Mouse (Mus musculus) heart, postnatal 25 days (tissue): Measurements from ENCODE around the gene Rerg. TPM values are rescaled to one million over a fixed set of nuclear protein-coding genes. Genes with fewer than 3 reads are reported as not detected.

Source experiments
- DNase-seq: peaks from one replicate; pipeline ENCODE4 v3.0.0; 2022; ENCODE audit warnings: low spot score
- intact Hi-C: fragments of 180-260 bp; cut with DNase I; formaldehyde crosslinking; loops from one replicate; pipeline ENCODE4 v1.15.1; 2025
- total RNA-seq, 2 experiments: library from RNA; stranded (reverse); gene quantifications; 2 replicates each; pipeline ENCODE4 v1.2.3; 2021

The Rerg gene
- total RNA-seq, 2 experiments from 2014 or later: 3.5 to 4.8 TPM

GRCm38 (mm10) chr6:137138391-137138790 is 31.9 kb downstream of the Rerg start:
- intact Hi-C loops: no loop called here
- no peak for DNase-seq

DNA sequence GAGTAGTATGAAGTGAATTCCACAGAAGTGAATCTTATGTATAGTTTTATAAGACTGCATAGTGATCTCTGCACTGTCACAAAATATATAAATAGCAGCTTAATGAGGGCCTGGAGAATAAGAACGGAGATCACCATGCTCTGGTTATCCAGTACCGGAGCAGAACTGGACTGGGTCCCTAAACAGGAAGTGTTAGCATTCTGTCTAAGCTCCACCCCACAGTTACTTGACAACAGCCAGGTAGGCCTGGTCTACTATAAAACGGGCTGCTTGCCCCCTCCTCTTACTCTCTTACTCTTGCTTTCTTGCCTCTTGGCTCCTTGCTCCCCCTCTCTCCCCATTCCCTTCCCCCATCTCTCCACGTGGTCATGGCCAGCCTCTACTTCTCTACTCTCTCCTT is 33.9 kb downstream of the Rerg start:
- intact Hi-C loops: no loop called here
- DNase-seq: no peak

- intact Hi-C loops: loop anchor here (2.0 kb wide), 1 partner anchor 37 kb away; no protein-coding TSS in a partner anchor
- DNase-seq: no peak
Observed at GRCm38 (mm10) chr6:137135506-137136391, 34.5 kb downstream of the Rerg start.

DNA sequence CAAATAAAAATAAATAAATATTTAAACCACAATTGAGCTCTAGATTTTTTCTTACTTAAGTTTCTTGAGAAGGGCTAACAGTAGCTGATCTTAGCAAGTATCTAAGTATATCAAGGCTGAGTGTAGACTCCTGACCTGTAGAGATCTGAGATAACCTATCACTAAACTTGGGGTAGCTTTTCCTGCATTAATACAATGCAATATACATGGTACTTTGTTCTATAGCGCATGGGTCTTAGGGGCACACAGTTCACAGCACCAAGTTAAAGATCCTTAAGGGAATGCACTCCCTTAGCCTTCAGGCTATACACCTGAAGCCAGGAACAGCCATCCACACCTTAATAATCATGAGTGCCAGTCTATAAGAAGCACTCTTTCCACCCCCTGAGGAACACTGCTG is 38.5 kb downstream of the Rerg start:
- intact Hi-C loops: no loop called here
- no peak for DNase-seq

DNA sequence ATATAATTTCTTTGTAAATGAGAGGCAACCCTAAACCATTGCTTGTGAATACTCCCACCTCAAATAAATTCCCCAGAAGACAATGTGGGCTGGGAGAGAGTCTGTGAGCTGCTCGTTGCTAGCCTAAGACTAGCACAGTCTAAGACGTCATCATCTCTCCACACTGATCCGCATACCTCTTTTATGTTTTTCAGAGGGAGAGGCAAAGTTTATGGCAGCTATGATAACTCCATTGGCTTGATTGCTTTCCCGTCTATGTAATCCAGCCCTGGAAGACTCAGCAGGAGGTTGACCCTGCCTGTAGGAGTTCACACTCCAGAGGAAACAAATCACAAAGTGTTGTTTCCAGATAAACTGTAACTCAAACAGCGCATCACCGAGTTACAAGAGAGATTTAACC is 38.9 kb downstream of the Rerg start:
- intact Hi-C loops: no loop called here
- no peak for DNase-seq

DNA sequence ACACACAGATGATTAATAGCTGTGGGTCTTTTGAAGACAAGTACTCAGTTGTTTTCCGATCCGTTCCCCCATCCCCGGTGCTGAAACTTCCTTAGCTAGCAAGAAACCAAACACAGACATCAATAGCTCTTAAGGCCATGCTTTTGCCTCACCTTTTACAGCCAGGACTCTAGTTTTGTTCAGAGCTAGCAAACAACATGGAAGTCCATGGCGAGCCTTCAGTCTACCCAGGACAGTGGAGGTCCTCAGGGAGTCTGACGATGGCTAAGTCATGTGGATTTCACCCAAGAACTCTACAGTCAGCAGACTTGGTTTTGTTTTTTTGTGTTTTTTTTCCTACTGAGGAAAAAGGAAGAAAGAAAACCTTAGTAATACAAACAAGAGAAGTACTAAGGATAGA is 43.4 kb downstream of the Rerg start:
- intact Hi-C loops: no loop called here

GRCm38 (mm10) chr6:137126224-137126623 is 44.1 kb downstream of the Rerg start:
- DNase-seq: no peak
- intact Hi-C loops: no loop called here

More for the DNA sequence above, 43.4 kb downstream of the Rerg start:
- no peak for DNase-seq

DNA sequence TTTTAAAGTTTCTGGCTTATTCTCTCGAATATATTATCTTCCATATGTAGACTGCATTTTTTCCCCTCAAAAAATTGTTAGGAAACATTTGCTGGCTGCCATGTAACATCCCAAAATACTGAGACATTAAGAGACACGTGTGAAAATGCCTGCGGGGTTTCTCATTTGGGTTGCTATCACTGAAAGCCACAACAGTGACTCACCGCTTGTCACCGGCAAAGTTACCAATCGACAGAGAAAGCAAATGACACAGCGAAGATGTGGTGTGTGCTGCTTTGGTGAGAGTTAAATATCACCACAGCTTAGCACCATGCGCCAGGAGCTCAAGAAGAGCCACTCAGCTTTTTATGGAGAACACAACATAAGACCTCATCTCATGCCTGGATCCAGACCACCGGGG is 44.9 kb downstream of the Rerg start:
- DNase-seq: no peak
- intact Hi-C loops: no loop called here

DNA sequence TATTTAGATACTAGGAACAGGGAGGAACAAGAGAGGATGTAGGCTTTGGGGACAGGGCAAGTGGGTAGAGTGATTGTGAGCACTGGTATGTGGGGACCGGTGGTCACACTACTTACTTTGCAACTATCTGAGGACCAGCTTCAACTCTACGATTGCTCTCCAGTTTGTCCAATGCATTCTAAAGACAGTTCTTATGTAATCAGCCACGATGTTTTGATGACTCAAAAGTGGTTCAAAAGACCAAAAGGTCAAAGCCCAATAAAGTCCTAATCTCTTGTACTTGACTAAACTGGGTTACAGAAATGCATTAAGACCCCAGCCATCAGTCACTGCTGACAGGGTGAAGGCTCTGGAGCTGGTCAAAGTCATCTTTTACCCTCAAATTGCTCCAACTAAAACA is 45.3 kb downstream of the Rerg start:
- DNase-seq: no peak

GRCm38 (mm10) chr6:137116849-137117473 is 53.3 kb downstream of the Rerg start:
- intact Hi-C loops: no loop called here
- DNase-seq: no peak

More for the DNA sequence above, 45.3 kb downstream of the Rerg start:
- intact Hi-C loops: no loop called here

- intact Hi-C loops: no loop called here
- no peak for DNase-seq
Observed at GRCm38 (mm10) chr6:137114859-137115258, 55.4 kb downstream of the Rerg start.

GRCm38 (mm10) chr6:137111266-137111813 is 59.0 kb downstream of the Rerg start:
- DNase-seq: no peak
- intact Hi-C loops: no loop called here

DNA sequence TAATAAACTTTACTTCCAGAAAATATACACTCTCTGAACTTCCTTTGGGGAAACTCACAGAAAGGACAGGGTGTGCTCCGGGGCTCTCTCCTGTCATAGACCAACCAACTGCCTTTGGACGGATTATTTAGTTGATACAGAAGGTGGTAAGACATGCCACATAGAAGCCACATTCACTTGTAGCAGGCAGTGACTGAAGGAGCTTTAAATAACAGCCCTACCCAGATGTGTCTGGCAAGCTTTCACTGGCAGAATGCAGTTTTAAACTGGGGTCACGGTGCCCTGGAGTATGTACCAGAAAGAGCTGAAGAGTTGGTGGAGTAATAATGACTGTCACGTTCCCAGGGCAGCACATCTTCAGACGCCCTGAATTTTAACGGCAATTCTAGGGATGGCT is 59.5 kb downstream of the Rerg start:
- intact Hi-C loops: no loop called here
- no peak for DNase-seq

GRCm38 (mm10) chr6:137109811-137110777 is 60.2 kb downstream of the Rerg start:
- intact Hi-C loops: no loop called here
- DNase-seq: no peak

DNA sequence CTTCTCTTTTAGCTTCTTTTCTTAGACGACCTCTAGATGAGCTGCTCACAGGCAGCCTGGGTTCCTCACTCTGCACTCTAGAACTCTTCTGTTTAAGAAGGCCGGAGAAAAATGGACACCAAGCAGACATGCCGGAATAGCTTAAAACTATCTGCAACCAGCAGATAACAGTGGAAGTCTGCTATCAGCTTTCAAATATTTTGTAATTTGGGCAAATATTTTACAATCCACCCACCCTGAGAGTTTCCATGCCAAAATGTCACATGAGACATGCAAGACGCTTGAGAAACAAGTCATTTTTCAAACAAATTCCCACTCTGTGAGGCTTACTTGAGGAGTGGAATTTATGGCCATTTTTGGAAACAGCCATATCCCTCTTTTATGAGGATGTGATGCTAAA is 65.0 kb downstream of the Rerg start:
- intact Hi-C loops: no loop called here
- DNase-seq: no peak

GRCm38 (mm10) chr6:137102662-137103179 is 67.6 kb downstream of the Rerg start:
- DNase-seq: no peak
- intact Hi-C loops: no loop called here

DNA sequence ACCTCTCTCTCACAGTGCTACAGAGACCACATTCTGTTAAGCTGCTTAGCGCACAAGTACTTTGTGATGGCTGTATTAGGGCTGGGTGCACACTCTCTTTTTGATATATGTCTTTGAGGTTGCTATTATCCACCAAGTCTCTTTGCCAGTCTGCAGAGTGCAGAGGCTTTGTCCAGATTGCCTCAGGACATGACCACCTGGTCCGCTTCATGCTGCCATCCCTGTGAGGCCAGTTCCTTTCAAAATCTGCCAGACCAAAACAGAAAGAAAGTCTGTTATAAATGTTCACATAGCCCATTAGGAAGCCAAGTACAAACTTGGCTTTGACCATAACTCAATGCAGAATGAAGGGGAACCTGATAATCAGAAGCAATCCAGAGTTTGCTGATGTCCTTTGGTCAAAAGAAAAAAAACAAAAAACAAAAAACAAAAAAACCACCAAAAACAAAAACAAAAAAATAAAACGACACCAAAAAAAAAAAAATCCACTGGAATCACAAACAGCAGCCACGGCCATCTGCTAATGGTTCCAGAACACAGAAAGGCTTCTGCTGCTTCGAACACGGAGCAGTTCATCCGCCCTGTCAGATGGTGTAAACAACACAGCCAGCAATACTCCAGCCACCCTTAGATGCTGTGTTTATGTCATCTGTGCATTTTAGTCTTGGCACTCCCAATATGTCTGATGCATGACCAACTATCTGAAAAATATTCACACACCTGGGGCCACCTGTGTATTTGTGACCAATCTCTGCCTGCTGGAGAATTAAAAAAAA is 68.2 kb downstream of the Rerg start:
- intact Hi-C loops: no loop called here
- DNase-seq: no peak

GRCm38 (mm10) chr6:137100259-137100658 is 70.0 kb downstream of the Rerg start:
- intact Hi-C loops: no loop called here
- DNase-seq: no peak
